Mouse (Mus musculus) left cerebral cortex, adult 9 months (tissue): ENCODE data around the gene Acer2.

Source experiments
- DNase-seq, 2 experiments: peaks; one replicate each; pipeline ENCODE4 v3.0.0; 2022; ENCODE audit warnings: low spot score in 2 of 2

Acer2 gene

GRCm38 (mm10) chr4:86955448-86955847 is 81.3 kb downstream of the Acer2 start:
- DNase-seq, result no peak

GRCm38 (mm10) chr4:86957576-86958411 is 83.6 kb downstream of the Acer2 start:
- DNase-seq, result peak; percentile 63 to 82

- no peak for DNase-seq
Observed at GRCm38 (mm10) chr4:86977272-86977671, 103.1 kb downstream of the Acer2 start.
